Mouse (Mus musculus): Measurements from ENCODE around the gene Zfp653. TPM values are rescaled to one million over a fixed set of nuclear protein-coding genes. Genes with fewer than 3 reads are reported as not detected.
"Not testable (repeated sequence)": the region's sequence is repeated elsewhere in the genome, so short reads cannot be mapped to it uniquely, and the experiment has no call there.

The Zfp653 gene
- polyA plus RNA-seq, 1 experiment: 13.6 TPM

- TF ChIP-seq POLR2A (IDR thresholded peaks at IDR 0.05; ENCODE audit: low read depth, low read length) (no peak), CTCF (conservative IDR thresholded peaks at IDR 0.05; ENCODE audit: insufficient read depth, insufficient read length, low read depth, low read length) (no peak)
- no peak overlapping the region for H3K4me3 ChIP-seq (ENCODE audit: insufficient read depth, low read depth, low read length)
- no peaks in the 10 kb centered on the region for H3K27me3 ChIP-seq (replicated peaks; ENCODE audit: control insufficient read depth, insufficient read depth, low read length)
- no peak overlapping the region for H3K27ac ChIP-seq (ENCODE audit: insufficient read depth, low read depth, low read length)
- DNase-seq: no peak
- 86% methylated on average over 2 of the region's 2 CpGs for WGBS
- H3K36me3 ChIP-seq (ENCODE audit: control insufficient read depth, insufficient read depth, low read length): no peaks in the 10 kb centered on the region
- peaks cover 5% of the 10 kb centered on the region; the same call in 1 of the 2 replicates for H3K4me1 ChIP-seq (ENCODE audit: control insufficient read depth, insufficient read depth, low read length)
Observed at GRCm38 (mm10) chr9:22087034-22087618, 15.9 kb upstream of the Zfp653 start.

- DNase-seq: no peak
Observed at GRCm38 (mm10) chr9:22086012-22086411, 14.8 kb upstream of the Zfp653 start.

DNA sequence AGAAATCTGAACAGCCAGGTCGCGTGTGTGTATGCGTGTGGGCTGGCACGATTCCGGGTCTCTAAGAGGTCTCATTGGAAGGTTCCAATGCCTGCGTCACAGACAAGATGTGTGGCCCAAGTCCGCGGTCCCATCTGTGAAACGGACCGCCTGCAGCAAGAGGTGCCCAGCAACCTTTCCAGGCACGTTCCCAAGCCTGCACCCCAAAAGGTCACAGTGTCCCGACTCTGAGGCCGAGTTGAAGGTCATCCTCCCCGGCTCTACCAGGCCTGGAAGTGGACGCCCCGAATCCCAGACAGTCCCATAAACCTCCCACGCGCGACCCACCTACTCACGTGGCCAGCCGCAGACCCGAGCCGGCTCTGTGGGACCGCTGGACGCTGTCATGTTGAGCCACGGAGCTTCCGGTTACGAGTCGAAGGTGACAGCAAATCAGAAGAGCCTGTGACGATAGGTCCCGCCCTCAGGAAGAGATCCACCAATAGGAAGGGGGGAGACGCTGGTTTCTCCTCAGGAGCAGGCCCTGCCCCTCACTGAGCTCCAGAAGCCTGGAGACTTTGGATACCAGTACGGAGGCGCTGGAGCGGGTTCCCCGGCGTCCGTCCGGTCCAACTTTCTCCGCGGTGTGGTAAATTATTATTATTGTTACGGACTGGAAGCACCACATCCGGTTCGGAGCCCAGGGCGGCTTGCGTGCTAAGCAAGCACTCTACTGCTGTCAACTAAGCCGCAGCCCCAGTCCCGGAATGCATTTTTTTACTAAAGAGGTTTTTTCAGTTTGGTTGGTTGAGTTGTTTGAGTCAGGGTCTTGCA, 14.1 kb upstream of the Zfp653 start, which contains the start of gene Ecsit:
TSS of gene Ecsit (minus strand) at position 417 of the 813 bp plus-strand sequence.
- peak within 1 kb of the TSS; percentile 83 for H3K4me3 ChIP-seq (ENCODE audit: insufficient read depth, low read depth, low read length)
- DNase-seq: peak; percentile 99
- WGBS: under 1% methylated on average over 48 of the region's 48 CpGs
- peaks cover 5% of the 10 kb centered on the region; the same call in 1 of the 2 replicates for H3K4me1 ChIP-seq (ENCODE audit: control insufficient read depth, insufficient read depth, low read length)
- H3K36me3 ChIP-seq (ENCODE audit: control insufficient read depth, insufficient read depth, low read length): no peaks in the 10 kb centered on the region
- H3K27me3 ChIP-seq (replicated peaks; ENCODE audit: control insufficient read depth, insufficient read depth, low read length): no peaks in the 10 kb centered on the region
- TF ChIP-seq POLR2A (IDR thresholded peaks at IDR 0.05; ENCODE audit: low read depth, low read length) (no peak), CTCF (conservative IDR thresholded peaks at IDR 0.05; ENCODE audit: insufficient read depth, insufficient read length, low read depth, low read length) (no peak)
- H3K27ac ChIP-seq (ENCODE audit: insufficient read depth, low read depth, low read length): peak within 1 kb of the TSS; percentile 87

More at GRCm38 (mm10) chr9:22086012-22086411, 14.8 kb upstream of the Zfp653 start:
- TF ChIP-seq CTCF (conservative IDR thresholded peaks at IDR 0.05; ENCODE audit: insufficient read depth, insufficient read length, low read depth, low read length) (no peak), POLR2A (IDR thresholded peaks at IDR 0.05; ENCODE audit: low read depth, low read length) (no peak)
- peaks cover 5% of the 10 kb centered on the region; the same call in 1 of the 2 replicates for H3K4me1 ChIP-seq (ENCODE audit: control insufficient read depth, insufficient read depth, low read length)
- peak overlapping the region; percentile 69 for H3K4me3 ChIP-seq (ENCODE audit: insufficient read depth, low read depth, low read length)
- H3K36me3 ChIP-seq (ENCODE audit: control insufficient read depth, insufficient read depth, low read length): no peaks in the 10 kb centered on the region
- no peaks in the 10 kb centered on the region for H3K27me3 ChIP-seq (replicated peaks; ENCODE audit: control insufficient read depth, insufficient read depth, low read length)
- 55% methylated on average over 6 of the region's 6 CpGs for WGBS
- peak overlapping the region; percentile 76; the same call in 1 of the 2 replicates for H3K27ac ChIP-seq (ENCODE audit: insufficient read depth, low read depth, low read length)

- peak overlapping the region; percentile 87 for H3K27ac ChIP-seq (ENCODE audit: insufficient read depth, low read depth, low read length)
- H3K36me3 ChIP-seq (ENCODE audit: control insufficient read depth, insufficient read depth, low read length): no peaks in the 10 kb centered on the region
- peaks cover 5% of the 10 kb centered on the region; the same call in 1 of the 2 replicates for H3K4me1 ChIP-seq (ENCODE audit: control insufficient read depth, insufficient read depth, low read length)
- no peaks in the 10 kb centered on the region for H3K27me3 ChIP-seq (replicated peaks; ENCODE audit: control insufficient read depth, insufficient read depth, low read length)
- DNase-seq: no peak
- H3K4me3 ChIP-seq (ENCODE audit: insufficient read depth, low read depth, low read length): peak overlapping the region; percentile 83
- WGBS: 17% methylated on average over 4 of the region's 4 CpGs
- TF ChIP-seq POLR2A (IDR thresholded peaks at IDR 0.05; ENCODE audit: low read depth, low read length) (no peak), CTCF (conservative IDR thresholded peaks at IDR 0.05; ENCODE audit: insufficient read depth, insufficient read length, low read depth, low read length) (no peak)
Observed at GRCm38 (mm10) chr9:22084667-22085021, 13.5 kb upstream of the Zfp653 start.

DNA sequence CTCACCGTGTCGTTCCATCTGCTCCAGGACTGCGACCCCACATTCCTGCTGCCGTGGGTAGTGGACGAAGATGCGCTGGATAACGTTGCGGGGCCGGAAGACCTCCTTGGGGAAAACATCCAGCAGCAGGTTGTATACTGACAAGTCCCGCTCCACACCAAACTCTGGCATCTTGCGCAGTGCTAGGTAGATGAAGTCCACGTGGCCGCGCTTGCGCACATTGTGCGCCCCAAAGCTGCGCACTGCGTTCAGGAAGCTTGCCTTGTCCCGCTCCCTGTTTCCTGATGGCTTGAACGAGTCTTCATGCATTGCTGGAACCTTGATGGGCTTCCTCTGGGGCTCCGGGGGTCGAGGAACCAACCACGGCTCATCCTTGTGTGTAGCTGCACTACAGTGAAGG, 5.0 kb upstream of the Zfp653 start:
- WGBS: 89% methylated on average over 23 of the region's 23 CpGs
- TF ChIP-seq CTCF (conservative IDR thresholded peaks at IDR 0.05; ENCODE audit: insufficient read depth, insufficient read length, low read depth, low read length) (no peak), POLR2A (IDR thresholded peaks at IDR 0.05; ENCODE audit: low read depth, low read length) (no peak)
- Histone ChIP-seq H3K27ac (ENCODE audit: insufficient read depth, low read depth, low read length) (no peak overlapping the region), H3K27me3 (replicated peaks; ENCODE audit: control insufficient read depth, insufficient read depth, low read length) (no peaks in the 10 kb centered on the region), H3K4me1 (ENCODE audit: control insufficient read depth, insufficient read depth, low read length) (no peaks in the 10 kb centered on the region), H3K36me3 (ENCODE audit: control insufficient read depth, insufficient read depth, low read length) (no peaks in the 10 kb centered on the region; the same call in none of the 2 replicates), H3K4me3 (ENCODE audit: insufficient read depth, low read depth, low read length) (no peak overlapping the region)
- no peak for DNase-seq

DNA sequence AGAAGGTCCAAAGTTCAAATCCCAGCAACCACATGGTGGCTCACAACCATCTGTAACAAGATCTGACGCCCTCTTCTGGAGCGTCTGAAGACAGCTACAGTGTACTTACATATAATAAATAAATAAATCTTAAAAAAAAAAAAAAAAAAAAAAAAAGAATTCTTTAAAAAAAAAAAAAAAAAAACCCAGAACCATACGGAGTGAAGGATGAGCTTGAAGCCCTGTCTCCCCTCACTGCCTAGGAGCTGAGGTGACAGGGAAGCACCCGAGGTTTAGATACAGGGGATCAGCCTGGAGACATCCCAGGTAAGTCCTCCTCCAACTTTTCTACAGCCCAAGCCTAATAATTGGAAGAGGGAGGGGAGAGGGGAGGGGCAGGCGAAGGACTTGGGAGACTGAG, 4.6 kb upstream of the Zfp653 start:
- H3K27me3 ChIP-seq (replicated peaks; ENCODE audit: control insufficient read depth, insufficient read depth, low read length); H3K27ac ChIP-seq (ENCODE audit: insufficient read depth, low read depth, low read length); H3K4me3 ChIP-seq (ENCODE audit: insufficient read depth, low read depth, low read length); H3K36me3 ChIP-seq (ENCODE audit: control insufficient read depth, insufficient read depth, low read length); DNase-seq; H3K4me1 ChIP-seq (ENCODE audit: control insufficient read depth, insufficient read depth, low read length): not testable (repeated sequence)
- WGBS: 83% methylated on average over 5 of the region's 5 CpGs

DNA sequence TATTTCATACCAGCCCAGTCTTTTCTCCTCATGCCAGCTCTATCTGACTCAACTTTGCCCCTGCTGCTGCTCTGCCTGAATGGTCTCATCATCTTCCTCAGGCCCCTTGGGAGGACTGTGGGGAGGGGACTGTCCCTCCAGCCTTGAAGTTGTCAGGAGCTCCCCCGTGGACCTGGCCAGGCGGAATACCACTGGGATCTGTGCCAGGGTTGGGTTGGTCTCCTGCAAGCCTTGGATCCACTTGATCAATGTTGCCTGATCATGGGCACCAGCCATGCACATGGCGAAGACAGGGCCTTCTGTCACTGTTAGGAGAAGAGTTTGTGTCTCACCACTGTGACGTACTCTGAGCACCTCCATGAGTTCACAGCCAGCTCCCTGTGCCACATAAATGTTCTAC, 1.1 kb upstream of the Zfp653 start:
- TF ChIP-seq CTCF (conservative IDR thresholded peaks at IDR 0.05; ENCODE audit: insufficient read depth, insufficient read length, low read depth, low read length): no peak
- TF ChIP-seq POLR2A (IDR thresholded peaks at IDR 0.05; ENCODE audit: low read depth, low read length): no peak
- Histone ChIP-seq H3K27ac (ENCODE audit: insufficient read depth, low read depth, low read length) (no peak overlapping the region), H3K27me3 (replicated peaks; ENCODE audit: control insufficient read depth, insufficient read depth, low read length) (no peaks in the 10 kb centered on the region), H3K36me3 (ENCODE audit: control insufficient read depth, insufficient read depth, low read length) (no peaks in the 10 kb centered on the region; the same call in none of the 2 replicates), H3K4me1 (ENCODE audit: control insufficient read depth, insufficient read depth, low read length) (peaks cover 5% of the 10 kb centered on the region; the same call in 1 of the 2 replicates), H3K4me3 (ENCODE audit: insufficient read depth, low read depth, low read length) (no peak overlapping the region)
- DNase-seq: no peak
- 79% methylated on average over 4 of the region's 4 CpGs for WGBS

All from kidney, adult 2 months (tissue).